Mouse (Mus musculus) MEL-GATA-1-ER (cell line): Measurements from ENCODE around the gene Zan.
A peak's percentile ranks its signal among the peaks of the same experiment; 100 is the strongest.

Experiments
- DNase-seq: peaks from one replicate; pipeline ENCODE4 v3.0.0-alpha.2; 2012; ENCODE audit warnings: low read depth; ENCODE audit errors: extremely low read depth

Gene Zan

DNA sequence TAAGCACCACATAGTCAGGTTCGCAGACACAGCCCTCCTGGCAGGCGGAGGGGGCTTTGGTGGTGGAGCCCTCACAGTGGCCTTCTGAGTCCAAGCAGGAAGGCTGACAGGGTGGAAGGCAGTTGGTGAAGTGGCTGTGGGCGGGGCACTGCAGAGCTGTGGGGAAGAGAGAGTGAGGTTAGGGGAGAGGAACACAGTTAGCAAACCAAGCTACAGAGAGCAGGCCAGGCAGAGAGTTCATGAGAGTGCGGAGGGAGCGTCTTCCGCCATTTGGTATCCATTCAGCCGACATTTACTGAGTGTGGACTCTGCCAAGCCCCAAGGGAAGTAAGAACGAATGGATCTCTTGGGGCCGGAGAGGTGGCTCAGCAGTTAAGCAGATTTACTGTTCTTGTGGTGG is 57.8 kb downstream of the Zan start:
- no peak for DNase-seq

DNA sequence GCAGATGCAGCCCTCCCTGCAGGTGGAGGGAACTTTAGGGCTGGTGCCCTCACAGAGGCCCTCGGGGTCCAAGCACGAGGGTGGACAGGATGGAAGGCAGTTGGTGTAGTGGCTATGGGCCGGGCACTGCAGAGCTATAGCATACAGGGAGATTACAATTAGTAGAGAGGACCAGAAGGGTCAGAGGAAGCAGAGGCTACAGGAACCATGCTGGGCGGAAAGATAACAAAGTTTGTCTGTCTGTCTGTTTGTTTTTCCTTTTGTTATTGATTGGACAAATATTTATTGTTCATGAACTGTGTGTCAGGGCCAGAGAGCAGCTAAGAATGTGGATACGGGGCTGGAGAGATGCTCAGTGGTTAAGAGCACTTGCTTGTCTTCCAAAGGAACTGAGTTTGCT is 62.6 kb downstream of the Zan start:
- no peak for DNase-seq

DNA sequence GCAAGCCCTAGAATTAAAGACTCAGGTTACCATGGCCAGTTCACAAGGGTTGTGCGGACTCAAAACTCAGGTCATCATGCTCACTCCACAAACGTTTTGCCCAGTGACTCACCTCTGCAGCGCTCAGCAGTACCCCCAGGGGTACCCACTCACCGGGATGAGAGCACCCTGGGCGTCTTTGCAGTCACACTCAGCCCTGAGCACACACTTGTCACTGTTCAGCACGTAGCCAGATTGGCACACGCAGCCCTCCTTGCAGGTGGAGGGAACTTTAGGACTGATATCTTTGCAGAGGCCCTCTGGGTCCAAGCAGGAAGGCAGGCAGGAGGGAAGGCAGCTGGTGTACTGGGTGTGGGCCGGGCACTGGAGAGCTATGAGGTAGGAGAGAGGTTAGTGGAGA is 65.6 kb downstream of the Zan start:
- no peak for DNase-seq

DNA sequence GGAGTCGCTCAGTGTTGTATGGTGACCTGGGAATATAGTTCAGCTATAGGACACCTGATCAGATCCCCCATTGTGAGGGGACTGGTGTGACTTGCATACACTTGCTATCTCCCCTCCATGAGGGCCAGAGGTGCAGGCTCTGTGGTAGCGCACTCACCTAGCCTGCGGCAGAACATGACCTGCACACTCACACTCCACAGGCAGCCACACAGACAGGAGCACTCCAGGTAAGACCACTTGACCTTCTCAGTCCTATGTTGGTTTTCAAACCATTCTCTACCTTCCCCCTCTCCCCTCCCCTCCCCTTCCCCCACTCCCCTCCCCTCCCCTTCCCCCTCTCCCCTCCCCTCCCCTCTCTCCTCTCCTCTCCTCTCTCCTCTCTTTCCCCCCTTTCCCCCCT is 66.3 kb downstream of the Zan start:
- DNase-seq, result no peak

DNA sequence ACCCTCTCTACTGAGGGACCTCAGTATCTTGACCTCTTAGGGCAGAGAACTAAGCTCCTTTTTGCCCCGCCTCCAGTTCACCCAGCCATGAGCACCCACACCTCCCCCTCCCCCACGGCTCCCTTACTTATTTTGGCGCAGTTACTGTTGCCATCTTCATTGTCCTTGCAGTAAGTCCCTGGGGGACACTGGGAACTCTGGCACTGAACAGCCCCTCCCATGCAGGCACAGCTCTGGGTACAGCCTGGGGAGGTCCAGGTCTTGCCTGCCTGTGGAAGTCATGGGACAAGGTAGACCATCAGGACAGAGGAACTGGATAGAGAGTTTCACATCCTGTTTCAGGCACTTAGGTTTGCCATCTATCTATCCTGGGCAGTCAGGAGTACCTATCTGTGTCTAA is 66.8 kb downstream of the Zan start:
- DNase-seq, result no peak

DNA sequence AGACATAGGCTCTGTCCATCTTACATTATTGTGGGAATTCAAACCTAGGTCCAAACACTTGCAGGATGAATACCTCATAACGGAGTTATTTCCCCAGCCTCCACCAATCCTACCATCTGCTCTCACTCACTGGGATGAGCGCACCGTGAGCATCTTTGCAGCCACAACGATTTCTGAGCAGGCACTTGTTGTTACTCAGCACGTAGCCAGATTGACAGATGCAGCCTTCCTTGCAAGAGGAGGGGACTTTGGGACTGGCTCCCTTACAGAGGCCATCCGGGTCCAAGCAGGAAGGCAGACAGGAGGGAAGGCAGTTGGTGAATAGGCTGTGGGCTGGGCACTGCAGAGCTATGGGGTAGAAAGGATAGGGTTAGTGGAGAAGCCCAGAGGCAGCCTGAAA is 67.4 kb downstream of the Zan start:
- no peak for DNase-seq

DNA sequence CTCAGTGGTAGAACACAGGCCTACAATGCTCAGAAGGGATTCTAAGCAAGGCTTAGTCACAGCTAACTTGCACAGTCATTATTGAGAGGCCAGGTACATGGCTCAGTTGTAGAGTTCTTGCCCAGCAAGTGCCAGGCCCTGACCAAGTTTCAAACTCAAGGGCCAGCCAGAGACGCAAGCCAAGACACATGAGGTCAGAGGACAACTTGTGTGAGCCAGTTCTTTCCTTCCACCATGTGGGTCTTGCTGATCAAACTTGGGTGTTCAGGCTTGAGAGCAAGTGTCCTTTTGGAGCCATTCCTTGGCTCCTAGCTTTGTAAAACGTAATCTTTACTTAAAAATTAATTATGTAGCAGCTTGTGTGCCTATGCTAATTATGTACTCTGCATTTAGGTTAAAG is 72.8 kb downstream of the Zan start:
- no peak for DNase-seq

DNA sequence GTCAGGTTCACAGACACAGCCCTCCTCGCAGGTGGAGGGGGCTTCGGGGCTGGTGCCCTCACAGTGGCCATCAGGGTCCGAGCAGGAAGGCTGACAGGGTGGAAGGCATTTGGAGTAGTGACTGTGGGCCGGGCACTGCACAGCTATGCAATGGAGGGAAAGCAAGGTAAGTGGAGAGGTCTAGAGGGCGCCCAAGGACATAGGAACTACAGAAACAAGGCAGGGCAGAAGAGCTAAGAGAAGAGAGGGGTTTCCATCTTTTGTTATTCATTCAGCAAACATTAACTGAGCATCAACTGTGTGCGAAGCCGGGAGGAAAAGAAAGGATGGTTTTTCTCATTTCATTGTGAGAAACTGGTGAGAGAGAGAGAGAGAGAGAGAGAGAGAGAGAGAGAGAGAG is 82.4 kb downstream of the Zan start:
- DNase-seq, result no peak

DNA sequence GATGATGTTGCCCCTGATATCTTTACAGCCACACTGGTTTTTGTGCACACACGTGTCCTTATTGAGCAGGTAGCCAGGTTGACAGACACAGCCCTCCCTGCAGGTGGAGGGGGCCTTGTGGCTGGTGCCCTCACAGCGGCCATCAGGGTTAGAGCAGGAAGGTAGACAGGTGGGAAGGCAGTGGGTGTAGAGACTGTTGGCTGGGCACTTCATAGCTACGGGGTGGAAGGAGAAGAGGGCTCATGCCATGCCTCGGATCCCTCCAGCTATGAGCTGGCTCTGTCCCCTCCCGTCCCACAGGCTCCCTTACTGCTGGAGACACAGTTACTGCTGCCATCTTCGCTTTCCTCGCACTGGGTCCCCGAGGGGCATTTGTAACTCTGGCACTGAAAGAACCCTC is 85.2 kb downstream of the Zan start:
- DNase-seq, result no peak

DNA sequence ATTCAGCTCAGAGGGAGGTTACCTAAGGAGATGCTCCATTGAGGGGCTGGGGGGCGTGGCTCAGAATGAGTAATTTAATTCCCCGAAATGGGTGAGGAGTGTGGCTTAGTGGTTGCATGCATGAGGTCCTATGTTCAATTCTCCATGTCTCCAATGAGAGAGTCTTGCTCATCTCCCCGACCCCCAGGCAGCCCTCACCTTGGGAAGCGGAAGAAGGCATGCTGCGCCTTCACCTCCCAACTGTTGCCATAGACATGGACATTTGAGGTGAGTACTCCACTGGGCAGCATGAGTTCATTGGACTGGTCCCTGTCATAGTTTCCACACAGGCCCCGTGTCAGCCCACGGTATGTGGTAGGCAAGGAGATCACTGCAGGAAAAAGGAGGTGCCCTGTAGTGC is 90.2 kb downstream of the Zan start:
- DNase-seq, result no peak

DNA sequence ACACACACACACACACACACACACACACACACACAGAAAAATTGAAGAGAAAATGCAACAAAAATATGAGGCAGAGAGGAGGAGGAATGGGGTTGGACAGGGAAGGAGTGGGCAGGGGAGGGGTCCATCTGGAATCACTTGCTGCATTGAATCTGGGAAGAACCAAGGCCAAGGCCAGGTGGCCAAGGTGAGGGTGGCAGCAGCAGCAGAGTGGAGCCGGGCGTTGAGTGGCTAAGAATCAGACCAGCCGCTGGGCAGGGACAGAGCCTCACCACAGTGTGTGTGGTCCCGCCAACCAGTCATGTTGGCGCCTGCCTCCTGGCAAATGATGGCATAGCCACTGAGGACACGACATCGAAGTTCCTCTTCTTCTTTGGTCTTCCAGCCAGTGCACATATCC is 93.4 kb downstream of the Zan start:
- no peak for DNase-seq

DNA sequence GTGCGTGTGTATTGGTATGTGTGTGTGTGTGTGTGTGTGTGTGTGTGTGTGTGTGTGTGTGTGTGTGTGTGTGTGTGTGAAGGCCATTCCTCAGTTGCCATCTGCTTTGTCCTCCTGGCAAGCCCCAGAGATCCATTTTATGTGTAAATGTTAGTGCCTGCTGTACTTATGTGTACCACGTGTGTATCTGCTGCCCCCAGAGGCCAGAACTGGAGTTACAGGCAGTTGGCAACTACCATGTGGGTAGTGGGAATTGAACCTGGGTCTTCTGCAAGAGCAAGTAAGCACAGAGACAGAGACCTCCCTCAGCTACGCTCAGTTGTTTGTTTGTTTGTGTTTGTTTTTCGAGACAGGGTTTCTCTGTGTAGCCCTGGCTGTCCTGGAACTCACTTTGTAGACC is 95.7 kb downstream of the Zan start:
- DNase-seq, result peak; percentile 53

DNA sequence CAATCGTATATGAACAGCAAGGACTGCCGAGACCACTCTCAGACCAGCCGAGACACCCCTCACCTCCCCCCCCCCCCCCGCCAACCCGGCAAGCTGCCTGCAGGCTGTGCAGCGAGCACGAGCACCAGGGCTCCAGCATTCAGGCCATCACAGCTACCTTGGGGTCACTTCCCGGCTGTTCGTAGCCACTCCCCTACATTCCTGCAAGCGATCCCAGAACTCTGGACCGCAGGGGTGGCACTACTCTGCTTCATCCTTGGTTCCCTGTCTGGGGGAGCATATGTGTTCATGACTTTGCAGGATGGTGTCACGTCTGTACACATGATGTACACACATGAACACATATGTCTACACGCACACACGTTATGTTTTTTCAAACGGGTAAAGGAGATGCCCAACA is 99.3 kb downstream of the Zan start:
- no peak for DNase-seq

DNA sequence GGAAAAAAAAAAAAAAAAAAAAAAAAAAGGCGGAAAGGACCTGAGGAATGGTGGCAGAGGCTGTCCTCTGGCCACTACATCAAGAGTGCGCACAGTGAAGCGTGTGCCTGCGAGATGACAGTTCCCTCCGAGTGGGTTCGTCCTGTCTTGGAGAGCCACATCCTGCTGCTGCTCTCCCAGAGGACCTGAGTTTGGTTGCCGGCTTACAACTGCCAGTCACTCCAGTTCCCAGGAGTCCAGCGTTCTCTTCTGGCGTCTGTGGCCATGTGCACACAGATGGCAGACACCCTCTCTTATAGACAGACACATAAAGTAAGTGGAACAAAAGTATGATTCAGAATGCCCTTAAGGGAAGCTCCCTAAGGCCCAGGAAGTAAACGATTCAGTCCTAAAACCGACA is 99.7 kb downstream of the Zan start:
- DNase-seq, result no peak

DNA sequence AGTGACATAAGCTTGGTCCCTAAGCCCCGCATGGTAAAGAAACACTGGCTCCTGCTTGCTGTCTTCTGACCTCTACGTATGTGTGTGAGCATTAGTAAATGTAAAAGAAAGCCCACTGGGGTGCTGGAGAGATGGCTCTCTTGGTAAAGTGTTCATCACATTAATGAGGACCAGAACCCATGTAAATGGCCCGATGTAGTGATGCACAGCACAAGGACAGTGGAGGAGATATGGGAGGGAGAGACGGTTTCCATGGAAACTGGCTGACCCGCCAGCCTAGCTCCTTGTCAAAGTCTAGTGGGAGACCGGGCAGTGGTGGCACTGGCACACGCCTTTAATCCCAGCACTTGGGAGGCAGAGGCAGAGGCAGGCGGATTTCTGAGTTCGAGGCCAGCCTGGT is 100.1 kb downstream of the Zan start:
- no peak for DNase-seq

DNA sequence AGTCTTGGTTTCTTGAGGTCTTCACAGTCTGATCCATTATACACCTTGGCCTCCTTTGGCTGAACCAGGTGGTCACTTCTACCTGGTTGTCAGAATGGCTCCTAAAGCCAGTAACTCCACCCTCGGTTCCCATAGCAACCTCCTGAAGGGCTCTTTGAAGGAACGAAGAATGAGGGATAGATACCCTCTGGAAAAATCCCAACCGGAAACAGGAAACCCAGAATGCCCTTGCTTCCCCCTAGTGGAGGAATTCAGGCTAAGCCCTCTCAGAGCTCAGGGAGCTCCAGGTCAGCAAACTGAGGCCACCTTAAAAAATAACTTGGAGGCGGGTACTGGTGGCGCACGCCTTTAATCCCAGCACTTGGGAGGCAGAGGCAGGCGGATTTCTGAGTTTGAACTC is 100.7 kb downstream of the Zan start:
- no peak for DNase-seq

DNA sequence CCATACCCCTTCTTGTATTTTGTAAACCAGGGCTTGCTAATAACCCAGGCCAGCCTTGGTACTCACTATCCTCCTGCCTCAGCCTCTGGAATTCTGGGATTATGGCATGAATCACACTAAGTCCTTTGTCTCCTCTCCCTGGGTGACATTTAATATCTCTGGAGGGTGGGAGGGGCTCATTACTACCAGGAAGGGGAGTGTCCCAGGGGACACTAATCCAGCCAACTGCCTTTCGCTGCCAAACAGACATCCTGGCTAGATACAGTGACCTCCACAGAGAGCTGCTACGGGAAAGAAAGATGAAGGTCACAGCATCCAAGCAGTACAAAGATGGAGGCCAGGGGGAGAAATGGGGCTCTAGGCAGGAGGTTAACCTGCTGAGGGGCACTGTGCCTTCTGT is 101.2 kb downstream of the Zan start:
- no peak for DNase-seq

DNA sequence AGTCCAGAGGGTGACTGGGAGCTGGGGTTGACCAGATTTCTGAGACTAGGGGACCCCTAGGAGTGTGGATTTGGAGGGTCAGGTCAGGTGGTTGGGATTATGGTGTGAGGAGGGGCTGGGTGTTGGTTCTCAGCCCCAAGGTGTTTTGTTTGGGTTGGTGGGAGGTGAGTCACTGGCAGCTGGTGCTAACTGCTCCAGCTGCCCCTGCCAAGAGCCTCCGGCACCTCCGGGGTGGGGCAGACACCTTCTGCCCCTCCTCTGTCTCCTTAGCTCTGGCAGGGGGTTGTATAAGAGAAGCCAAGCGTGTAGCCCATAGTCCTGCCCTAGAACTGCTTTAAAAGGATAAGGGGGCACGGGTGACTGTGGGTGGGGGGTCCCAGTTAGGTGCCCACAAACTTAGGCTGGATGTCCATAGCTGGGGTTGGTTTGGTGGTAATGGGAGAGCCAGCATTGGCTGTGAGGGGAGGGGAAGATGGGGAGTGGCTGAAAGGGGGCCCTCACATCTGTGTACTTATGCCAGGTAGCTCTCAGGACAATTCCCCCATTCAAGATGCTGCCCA is 102.3 kb downstream of the Zan start:
- DNase-seq, result no peak

DNA sequence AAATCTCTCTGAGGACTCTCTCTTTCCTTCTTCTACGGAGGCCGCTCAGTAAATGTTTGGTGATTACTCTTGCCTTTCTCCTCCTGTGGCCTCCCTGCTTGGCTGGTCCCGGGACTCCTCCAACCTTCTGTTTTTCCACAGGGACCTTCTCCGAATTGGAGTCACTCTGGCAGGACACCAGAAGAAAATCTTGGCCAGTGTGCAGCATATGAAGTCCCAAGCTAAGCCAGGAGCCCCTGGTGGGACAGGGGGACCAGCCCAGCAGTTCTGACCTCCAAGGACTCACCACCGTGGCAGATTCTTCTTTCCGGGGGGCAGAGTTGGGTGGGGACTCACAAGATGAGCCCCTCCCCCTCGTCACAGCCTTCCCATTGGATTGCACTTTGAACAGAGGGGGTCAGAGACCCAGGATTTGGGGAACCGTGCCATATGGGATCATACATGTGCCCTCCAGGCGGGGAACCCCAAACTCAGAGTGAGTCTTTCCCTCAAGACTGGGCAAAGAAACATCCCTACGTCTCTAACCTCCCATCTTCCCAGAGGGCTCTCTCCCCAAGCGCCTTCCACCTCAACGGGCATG is 103.4 kb downstream of the Zan start:
- no peak for DNase-seq

DNA sequence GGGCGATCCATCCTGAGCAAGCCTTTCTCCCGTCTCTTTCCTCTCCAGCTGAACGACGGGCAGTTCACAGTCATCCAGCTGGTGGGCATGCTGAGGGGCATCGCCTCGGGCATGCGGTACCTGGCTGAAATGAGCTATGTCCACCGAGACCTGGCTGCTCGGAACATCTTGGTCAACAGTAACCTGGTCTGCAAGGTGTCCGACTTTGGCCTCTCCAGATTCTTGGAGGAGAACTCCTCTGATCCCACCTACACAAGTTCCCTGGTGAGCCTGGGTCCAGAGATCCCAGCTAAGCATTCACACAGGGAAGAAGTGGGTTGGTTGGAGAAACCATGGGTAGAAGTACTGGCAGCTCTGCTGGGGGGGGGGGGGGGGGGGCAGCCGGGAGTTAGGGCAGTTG is 107.2 kb downstream of the Zan start:
- DNase-seq, result no peak

DNA sequence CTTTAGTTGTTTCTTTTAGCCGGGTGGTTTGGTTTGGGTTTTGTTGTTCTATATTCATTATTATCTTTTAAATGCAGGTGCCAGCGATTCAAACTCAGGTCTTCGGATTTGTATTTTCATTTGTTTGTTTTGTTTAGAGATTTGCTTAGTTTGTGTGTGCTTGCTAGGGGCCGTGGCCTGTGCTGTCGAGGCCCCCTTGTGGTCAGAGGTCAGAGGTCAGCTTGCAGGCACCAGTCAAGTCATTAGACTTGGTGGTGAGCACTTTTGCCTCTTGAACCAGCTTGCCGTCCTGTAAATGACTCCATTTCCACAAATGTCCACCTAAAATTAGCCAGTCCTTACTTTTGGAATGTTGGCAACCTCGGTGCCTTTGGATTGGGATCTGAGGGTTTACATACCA is 118.5 kb downstream of the Zan start:
- no peak for DNase-seq

DNA sequence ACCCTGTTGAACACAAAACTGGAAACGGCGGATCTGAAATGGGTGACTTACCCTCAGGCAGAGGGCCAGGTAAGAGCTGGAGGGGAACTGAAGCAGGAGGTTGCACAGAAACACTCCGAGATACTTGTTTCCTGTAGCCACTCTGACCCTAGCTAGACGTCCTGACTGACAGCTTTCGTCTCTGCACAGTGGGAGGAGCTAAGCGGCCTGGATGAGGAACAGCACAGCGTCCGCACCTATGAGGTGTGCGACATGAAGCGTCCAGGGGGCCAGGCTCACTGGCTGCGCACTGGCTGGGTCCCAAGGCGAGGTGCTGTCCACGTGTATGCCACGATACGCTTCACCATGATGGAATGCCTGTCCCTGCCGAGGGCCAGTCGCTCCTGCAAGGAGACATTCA is 122.8 kb downstream of the Zan start:
- DNase-seq, result no peak

DNA sequence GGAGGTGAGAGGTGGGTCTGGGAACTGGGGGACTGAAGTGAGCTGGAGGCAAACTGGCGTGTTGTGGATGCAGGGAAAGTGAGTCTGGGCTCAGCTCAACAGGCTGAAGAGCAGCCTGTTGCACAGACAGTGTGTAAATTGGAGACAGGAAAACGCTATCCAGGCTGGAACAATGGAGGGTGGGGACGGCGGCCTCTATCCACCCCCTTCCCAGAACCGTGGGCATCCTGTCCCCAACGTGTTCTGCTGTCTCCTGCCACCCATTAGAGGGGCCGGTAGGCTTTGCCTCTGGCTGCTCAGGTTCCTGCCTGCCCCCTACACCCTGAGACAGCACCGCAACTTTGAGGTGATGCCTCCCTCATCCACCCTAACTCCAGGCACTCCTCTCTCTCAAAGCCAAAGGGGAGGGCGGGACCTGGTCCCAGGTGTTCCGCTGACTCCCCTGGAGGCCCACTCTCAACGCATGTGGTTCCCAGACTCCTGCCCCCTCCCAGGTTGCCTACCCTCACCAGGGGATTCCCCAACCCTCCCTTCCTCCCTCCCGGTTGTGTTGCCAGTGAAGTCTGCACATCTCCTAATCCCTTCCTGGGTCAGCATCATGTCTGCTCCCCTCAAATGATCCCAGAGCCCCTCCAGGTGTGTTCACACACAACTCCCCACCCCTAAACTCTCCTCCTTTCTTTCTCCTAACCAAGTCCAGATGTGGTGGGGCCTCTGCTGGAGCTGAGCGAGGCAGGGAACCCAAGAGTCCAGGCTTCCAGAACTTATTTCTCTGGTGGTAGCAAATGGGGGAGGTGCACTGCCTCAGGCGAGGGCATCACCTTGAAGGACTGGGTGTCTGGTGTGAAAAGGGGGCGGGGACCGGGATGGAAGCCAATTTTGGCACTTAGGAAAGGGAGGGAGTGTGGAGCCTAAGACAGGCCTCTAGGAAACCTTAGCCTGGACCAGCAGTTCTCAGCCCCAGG is 124.6 kb downstream of the Zan start:
- no peak for DNase-seq
